7 mouse cellular contexts compared by ENCODE assay signal in genomic region chr12:32127599-32128507, GRCm38 (mm10).
A peak's percentile ranks its signal among the peaks of the same experiment; 100 is the strongest.
DNase-seq lines count a peak whose midpoint lies in the region; ATAC-seq lines count a peak whose summit lies in the region.

No protein-coding gene starts in this region.

- H3K9me3 ChIP-seq in kidney, embryonic 16.5 days (ENCODE audit: low read length) = no peaks in the 10 kb centered on the region
- H3K9me3 ChIP-seq in hindbrain, embryonic 10.5 days = no peaks in the 10 kb centered on the region
- no peaks in the 10 kb centered on the region for H3K9me3 ChIP-seq in liver, embryonic 16.5 days (replicated peaks; ENCODE audit: control insufficient read depth, low read length)

- H3K4me1 ChIP-seq in kidney, embryonic 16.5 days (ENCODE audit: insufficient read depth, low read length) = peaks cover 2% of the 10 kb centered on the region; the same call in 1 of the 2 replicates
- peaks cover 18% of the 10 kb centered on the region for H3K4me1 ChIP-seq in hindbrain, embryonic 10.5 days (replicated peaks)
- H3K4me1 ChIP-seq in liver, embryonic 16.5 days (ENCODE audit: control insufficient read depth, low read depth, low read length) = peaks cover 45% of the 10 kb centered on the region

- ATAC-seq in kidney, embryonic 16.5 days (ENCODE audit: low FRiP score, low TSS enrichment) = 0 out of 2 replicates have a peak, but pooled peaks have one; percentile 57
- ATAC-seq in liver, embryonic 16.5 days (ENCODE audit: low read depth) = no peak

- no peak overlapping the region for H3K9ac ChIP-seq in kidney, embryonic 16.5 days (replicated peaks; ENCODE audit: low read length)
- H3K9ac ChIP-seq in liver, embryonic 16.5 days (ENCODE audit: low read depth, low read length) = 0 out of 2 replicates have a peak overlapping the region, but pooled peaks have one; percentile 27

- no peaks in the 10 kb centered on the region for H3K36me3 ChIP-seq in kidney, embryonic 16.5 days (ENCODE audit: insufficient read depth, low read length)
- no peaks in the 10 kb centered on the region for H3K36me3 ChIP-seq in hindbrain, embryonic 10.5 days
- no peaks in the 10 kb centered on the region for H3K36me3 ChIP-seq in liver, embryonic 16.5 days (ENCODE audit: control insufficient read depth, insufficient read depth)

- H3K4me3 ChIP-seq in kidney, embryonic 16.5 days (ENCODE audit: low read length) = no peak overlapping the region
- no peak overlapping the region for H3K4me3 ChIP-seq in hindbrain, embryonic 10.5 days
- peak overlapping the region; percentile 3; the same call in 1 of the 2 replicates for H3K4me3 ChIP-seq in liver, embryonic 16.5 days (ENCODE audit: low read depth, low read length)

- no peak overlapping the region for H3K27ac ChIP-seq in kidney, embryonic 16.5 days (ENCODE audit: low read length)
- peak overlapping the region; percentile 50 for H3K27ac ChIP-seq in hindbrain, embryonic 10.5 days
- H3K27ac ChIP-seq in liver, embryonic 16.5 days (ENCODE audit: low read length) = 0 out of 2 replicates have a peak overlapping the region, but pooled peaks have one; percentile 9

- no peaks in the 10 kb centered on the region for H3K27me3 ChIP-seq in kidney, embryonic 16.5 days (ENCODE audit: insufficient read depth, low read length)
- H3K27me3 ChIP-seq in hindbrain, embryonic 10.5 days (ENCODE audit: insufficient read depth, poor library complexity, severe bottlenecking) = no peaks in the 10 kb centered on the region
- H3K27me3 ChIP-seq in liver, embryonic 16.5 days (ENCODE audit: control insufficient read depth, insufficient read depth, low read depth, low read length) = no peaks in the 10 kb centered on the region

- DNase-seq in kidney, adult 8-10 months = no peak
- no peak for DNase-seq in hindbrain, embryonic 10.5 days (ENCODE audit: low spot score)
- DNase-seq in retina, embryonic 14.5 days (ENCODE audit: low spot score) = peak; percentile 51
- no peak for DNase-seq in urinary bladder, postnatal 25 days (ENCODE audit: low spot score)
- DNase-seq in right cerebral cortex, adult 18-20 months = no peak

- H3K4me2 ChIP-seq in kidney, embryonic 16.5 days (replicated peaks; ENCODE audit: low read depth, low read length) = peak overlapping the region; percentile 37
- H3K4me2 ChIP-seq in liver, embryonic 16.5 days (ENCODE audit: low read depth, low read length) = peak overlapping the region; percentile 30

- WGBS in kidney, embryonic 16.5 days = 13% methylated on average over 14 of the region's 14 CpGs
- WGBS in hindbrain, embryonic 10.5 days = 41% methylated on average over 14 of the region's 14 CpGs
- WGBS in liver, embryonic 16.5 days (ENCODE audit: insufficient replicate concordance) = 14% methylated on average over 14 of the region's 14 CpGs
